Mouse (Mus musculus): ENCODE measurements around the gene Mast3.

DNA sequence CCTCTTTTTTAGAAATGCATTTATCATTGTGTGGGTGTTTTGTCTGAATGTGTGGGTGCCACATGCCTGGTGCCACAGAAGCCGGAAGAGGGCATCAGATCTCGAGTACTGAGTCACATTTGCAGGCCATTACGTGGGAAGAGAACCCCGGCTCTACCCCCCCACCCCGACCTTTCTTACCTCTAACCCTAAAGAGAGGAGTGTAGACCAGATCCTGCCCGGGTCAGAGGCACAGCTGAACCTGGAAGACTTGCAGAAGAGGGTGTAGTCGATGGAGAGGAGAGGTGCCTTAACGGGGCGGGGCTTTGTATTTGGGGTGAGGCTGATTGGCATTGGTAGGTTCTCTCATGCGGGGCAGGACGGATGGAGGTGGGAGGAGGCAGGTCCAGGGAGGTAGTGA is 60.0 kb downstream of the Mast3 start:
- TF ChIP-seq CTCF (IDR thresholded peaks at IDR 0.05; ENCODE audit: low read depth) (no peak), EP300 (optimal IDR thresholded peaks at IDR 0.05) (no peak)
